Mouse (Mus musculus) c-Kit-positive CD71-negative TER-119-negative erythroid progenitor cells, embryonic 14.5 days (primary cell): ENCODE measurements around the gene Nhsl1.
"Not testable (repeated sequence)": the region's sequence is repeated elsewhere in the genome, so short reads cannot be mapped to it uniquely, and the experiment has no call there.

ENCODE experiments used
- DNase-seq: peaks from one replicate; pipeline ENCODE4 v3.0.0-alpha.2; 2013; ENCODE audit warnings: low read depth

Nhsl1 gene

DNA sequence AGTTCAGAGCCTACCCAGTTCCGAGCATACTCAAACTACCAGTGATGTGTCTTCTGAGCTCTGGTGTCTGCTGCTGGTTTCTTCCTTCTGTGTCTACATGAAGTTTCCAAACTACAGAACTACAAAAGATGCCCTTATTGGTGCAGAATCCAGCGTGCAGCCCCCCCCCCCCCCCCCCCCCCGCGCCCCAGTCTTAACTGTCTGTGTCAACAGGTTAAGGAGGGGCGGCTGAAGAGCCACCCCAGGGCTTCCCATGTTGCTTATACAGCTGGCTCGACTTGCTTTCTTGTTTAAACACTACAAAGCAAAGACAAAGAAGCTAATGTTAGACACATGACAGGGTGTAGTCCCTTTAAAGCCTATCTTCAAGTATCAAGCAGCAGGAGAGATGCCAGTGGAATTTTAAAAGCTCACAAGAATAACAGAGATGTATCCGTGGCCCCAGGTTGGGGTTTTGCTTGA is 127.6 kb downstream of the Nhsl1 start:
- no peak for DNase-seq

GRCm38 (mm10) chr10:18447299-18447698 is 128.5 kb downstream of the Nhsl1 start:
- DNase-seq, result no peak

- not testable (repeated sequence) for DNase-seq
Measured at GRCm38 (mm10) chr10:18448896-18449295, 130.1 kb downstream of the Nhsl1 start.

- peak; percentile 18 for DNase-seq
Measured at GRCm38 (mm10) chr10:18453380-18453779, 134.6 kb downstream of the Nhsl1 start.

DNA sequence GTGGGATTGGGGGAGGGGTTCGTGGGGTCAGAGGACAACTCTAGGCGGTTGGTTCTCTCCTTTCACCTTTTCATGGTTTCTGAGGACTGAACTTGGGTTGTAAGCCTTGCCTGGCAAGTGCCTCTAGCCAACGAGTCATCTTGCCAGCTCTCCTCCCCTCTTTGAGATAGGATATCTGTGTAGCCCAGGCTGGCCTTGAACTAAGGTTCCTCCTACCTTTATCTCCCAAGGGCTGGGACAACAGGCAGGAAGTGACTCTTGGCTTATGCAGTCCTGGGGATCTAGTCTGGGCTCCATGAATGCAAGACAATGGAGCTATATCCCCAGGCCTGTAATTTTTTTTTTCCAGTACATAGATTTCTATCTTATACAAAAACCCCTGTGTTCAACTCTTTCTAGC is 135.4 kb downstream of the Nhsl1 start:
- no peak for DNase-seq

GRCm38 (mm10) chr10:18455301-18455920 is 136.6 kb downstream of the Nhsl1 start:
- DNase-seq, result no peak

DNA sequence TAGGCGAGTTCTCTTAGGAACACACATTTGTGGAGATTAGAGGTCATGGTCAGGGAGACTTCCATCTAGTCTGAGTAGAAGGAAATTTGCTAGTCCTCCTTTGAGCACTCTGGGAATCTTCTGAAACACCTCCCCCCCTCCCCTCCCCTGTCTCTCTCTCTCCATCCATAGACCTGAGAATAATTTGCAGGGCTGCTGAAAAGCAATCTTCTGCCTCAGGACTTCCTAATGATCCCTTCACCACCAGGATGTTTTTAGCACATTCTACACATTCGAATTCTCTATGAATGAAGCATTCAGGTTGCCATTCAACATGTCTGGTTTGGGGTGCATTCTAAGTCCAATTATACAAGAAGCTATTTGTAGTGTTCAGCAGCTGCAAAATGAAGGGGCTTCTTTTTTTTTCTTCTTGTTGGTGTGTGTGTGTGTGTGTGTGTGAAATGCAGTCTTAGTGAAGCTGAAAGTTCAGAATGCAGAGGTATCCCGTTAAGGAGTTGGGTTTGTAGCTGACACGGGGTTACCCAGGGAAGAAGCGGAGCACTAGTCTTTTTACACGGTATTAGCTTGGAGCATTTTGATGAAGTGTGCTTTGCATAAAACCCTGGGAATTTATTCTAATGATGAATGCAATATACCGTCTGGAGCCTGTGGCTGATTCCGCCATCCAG is 139.2 kb downstream of the Nhsl1 start:
- DNase-seq, result no peak

- no peak for DNase-seq
Measured at GRCm38 (mm10) chr10:18461336-18461735, 142.6 kb downstream of the Nhsl1 start.

DNA sequence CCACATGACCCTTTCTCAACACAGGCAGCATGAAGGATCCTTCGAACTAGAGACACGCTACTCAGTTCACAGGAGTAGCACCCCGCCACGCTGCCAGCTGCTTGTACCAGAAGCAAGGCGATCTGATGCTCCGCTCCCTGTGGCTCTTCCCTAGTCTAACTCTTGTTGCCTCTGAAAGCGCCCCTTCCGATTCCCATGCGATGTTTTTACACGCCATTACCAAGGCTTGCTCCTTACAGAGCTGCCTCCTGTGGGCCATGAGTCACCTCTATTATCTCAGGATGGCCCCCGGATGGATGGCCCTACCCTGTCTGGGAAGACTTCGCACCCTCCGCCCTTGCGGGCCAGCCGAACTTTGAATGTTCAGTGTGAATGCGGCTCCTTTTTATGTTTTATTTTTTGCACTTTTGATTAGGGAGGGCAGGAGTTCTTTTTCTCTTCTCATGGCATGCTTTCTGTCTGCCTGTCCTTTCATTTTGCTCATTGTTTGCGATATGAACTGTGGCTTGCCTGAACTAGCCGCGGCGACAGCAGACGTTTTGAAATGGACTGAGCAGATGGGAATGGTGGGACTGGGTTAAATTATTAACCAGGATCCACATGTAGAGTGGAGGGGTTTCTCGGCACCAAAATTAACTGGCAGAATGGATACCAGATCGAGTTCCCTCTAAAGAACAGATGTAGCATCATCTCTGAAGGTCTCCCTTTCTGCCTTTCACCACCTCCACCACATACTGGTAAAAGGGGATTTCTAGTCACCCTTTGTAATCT is 144.5 kb downstream of the Nhsl1 start:
- no peak for DNase-seq

DNA sequence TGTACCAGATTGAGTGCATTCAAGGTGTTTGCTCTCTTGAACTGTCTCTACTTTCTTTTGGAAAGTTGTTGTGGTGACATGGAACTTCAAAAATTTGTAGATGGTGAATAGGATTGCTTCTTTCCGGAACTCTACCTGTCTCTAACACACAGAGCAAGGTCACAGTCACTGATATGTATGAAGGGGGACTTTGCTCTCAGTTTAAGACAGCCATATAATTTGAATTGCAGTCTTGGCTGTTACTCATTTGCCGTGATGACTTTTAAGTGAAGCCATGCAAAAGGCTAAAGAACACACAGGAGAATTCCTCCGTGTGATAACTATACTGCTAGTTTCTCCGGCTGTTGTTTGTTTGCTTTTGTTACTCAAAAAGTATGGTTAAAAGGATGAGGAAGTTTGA is 149.6 kb downstream of the Nhsl1 start:
- no peak for DNase-seq

DNA sequence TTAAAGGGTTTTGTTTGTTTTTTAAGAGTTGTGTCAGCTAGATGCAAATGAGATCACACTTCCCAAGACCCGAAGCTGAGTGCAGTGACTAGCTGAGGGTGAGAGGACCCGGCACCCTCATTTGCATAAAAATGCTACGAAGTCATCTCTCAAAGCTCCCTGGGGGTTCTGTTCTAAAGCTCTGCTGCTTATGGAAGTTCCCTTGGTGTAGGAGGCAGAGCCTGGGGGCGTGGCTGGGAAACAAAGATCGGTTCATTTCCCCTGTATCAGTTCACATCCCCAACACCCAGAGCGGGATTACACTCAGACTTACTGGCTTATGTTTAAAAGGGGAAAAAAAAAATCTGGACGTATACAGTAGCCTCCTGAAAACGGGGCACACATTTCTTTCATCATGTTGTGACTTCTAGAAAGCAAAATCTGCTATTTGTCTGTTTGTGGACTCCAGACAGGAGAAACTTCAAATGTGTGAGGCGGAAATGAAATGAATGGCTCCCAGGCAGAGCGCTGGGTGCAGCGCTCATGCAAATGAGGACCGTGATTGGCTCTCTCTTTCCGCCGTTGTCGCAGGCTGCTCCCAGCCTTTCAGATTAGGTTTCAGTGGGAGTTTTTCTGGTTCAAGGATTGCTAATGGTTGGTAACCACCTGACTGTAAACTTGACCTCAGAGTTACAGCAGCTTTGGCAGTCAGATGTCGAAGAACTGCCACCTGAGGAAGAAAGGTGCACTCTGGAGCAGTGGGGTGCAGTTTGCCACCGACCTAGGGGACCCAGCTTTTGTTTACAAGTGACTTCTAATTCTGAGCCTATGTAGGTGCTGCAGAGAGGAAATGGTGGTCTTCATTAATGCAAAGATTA is 150.7 kb downstream of the Nhsl1 start:
- no peak for DNase-seq

GRCm38 (mm10) chr10:18470351-18471060 is 151.7 kb downstream of the Nhsl1 start:
- DNase-seq, result no peak

- no peak for DNase-seq
Measured at GRCm38 (mm10) chr10:18471648-18472047, 152.9 kb downstream of the Nhsl1 start.

DNA sequence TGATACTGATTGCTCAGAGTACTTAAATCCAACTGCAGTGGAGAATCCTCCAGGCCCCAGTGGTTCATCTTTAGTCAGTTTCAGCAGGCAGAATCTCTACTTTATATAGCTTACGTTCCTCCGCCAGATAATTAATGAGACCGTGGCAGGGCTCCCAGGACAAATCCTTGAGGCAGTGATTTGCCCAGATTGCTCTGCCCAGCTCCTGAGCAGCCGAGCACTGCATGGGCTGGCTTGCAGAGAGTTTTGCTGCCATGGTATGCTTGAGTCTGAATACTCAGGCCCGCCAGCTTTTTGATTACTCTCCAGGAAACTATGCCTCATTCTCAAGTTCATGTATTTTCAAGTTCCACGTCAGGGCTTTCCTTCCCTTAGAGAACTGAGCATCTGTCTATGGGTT is 156.3 kb downstream of the Nhsl1 start:
- no peak for DNase-seq

DNA sequence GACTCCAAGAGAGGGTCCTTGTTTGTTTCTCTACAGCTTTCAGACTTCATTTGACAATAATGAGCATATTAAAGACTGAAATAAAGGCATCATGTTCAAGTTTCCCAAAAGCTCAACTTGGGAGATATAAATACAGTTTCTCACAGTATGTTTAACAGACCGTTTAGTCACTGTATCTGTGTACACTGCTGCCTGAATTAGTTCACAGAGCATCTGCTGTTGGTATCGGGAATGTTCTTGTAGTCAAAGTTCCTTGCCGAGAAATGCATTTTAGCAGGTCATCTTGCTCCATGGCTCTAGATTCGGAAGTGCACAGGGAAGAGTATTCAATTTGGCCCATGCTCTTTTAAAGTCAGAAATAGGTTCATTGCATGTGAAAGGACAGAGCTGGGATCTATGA is 159.5 kb downstream of the Nhsl1 start:
- no peak for DNase-seq

DNA sequence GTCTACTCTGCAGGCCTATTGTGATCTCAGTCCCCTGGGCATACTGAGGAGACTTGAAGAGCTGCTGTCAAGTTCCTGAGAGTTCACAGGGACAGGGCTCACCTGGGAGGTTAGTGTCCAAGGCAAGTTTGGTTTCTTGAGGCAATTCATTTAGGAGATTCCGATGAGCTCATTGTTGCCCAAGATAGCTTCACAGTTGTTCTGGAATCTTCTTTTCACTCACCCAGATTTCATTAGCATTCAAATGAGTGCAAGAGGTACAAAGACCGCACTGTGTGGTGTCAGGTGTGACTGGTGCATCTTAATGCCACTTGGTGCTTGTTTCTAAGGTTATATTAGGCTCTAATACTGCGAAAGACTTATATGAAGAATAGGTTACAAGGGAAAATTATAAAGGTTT is 160.5 kb downstream of the Nhsl1 start:
- no peak for DNase-seq

DNA sequence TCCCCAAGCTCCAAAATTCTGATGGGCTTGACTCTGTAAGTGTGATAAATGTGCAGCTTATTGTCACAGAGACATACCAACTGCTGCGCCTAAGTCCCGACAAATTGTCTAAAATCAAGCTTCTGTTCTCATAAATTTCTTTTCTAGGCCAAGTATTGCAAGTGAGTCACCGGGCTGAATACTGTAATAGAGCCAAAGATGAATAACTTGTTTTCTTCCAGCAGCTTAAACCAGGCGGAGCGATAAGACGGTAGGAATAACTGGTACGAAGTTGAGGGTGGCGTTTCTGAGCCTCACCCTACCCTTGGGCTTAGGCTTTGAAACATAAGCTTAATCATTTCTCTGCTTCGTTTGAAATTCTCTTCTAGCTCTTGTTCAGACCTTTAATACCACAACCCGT is 162.1 kb downstream of the Nhsl1 start:
- DNase-seq, result no peak

DNA sequence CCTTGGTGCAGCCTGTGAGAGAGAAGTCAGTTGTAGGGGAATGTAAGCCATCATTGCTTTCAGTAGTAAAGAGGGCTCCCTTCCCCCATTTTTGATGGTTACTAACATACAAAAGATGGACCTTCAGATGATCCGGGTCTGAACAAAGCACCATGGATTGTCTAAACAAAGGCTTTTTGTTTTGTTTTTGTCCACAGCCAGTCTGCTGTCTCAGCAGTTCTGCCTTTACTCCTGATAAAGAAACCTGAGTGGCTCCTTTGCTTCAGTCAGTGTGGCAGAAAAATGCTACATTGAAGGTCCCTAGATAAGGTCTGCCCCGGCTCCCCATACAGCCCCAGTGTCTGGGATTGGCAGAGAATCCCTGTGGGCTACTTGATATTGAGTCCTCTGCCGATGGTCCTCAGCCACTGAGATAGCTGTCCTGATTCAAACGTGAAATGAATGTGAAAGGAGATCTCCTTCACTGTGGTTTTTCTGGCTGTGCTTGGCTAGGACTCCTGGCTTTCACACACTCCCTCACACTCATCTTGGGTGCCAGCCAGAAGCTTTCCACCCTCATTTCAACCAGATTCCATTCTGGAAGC is 163.9 kb downstream of the Nhsl1 start:
- DNase-seq, result no peak

- no peak for DNase-seq
Measured at GRCm38 (mm10) chr10:18483658-18484057, 164.9 kb downstream of the Nhsl1 start.

- DNase-seq, result no peak
Measured at GRCm38 (mm10) chr10:18484731-18485130, 165.9 kb downstream of the Nhsl1 start.

- DNase-seq, result no peak
Measured at GRCm38 (mm10) chr10:18488239-18488803, 169.5 kb downstream of the Nhsl1 start.
